Mouse (Mus musculus) layer of hippocampus, adult 9-11 months (tissue): Measurements from ENCODE around the gene Tceal3.
"Not testable (repeated sequence)": the region's sequence is repeated elsewhere in the genome, so short reads cannot be mapped to it uniquely, and the experiment has no call there.

ENCODE experiments used
- DNase-seq: peaks from one replicate; pipeline ENCODE4 v3.0.0; 2022

Gene Tceal3

GRCm38 (mm10) chrX:136590199-136590896 is at the start of gene Tceal3:
TSS of gene Tceal3 (plus strand) at chrX:136590842.
- peak; percentile 52 for DNase-seq

GRCm38 (mm10) chrX:136543956-136544355 is 46.7 kb upstream of the Tceal3 start, which contains the start of gene Kir3dl2:
TSS of gene Kir3dl2 (minus strand) at chrX:136544056.
- DNase-seq, result not testable (repeated sequence)

GRCm38 (mm10) chrX:136569094-136569493 is 21.5 kb upstream of the Tceal3 start:
- DNase-seq, result not testable (repeated sequence)

GRCm38 (mm10) chrX:136584617-136585016 is 6.0 kb upstream of the Tceal3 start:
- no peak for DNase-seq

GRCm38 (mm10) chrX:136590897-136591257 is 235 bp downstream of the Tceal3 start:
- no peak for DNase-seq

GRCm38 (mm10) chrX:136599416-136599815 is 8.8 kb downstream of the Tceal3 start:
- peak; percentile 3 for DNase-seq

GRCm38 (mm10) chrX:136606951-136607350 is 16.3 kb downstream of the Tceal3 start:
- DNase-seq, result no peak

GRCm38 (mm10) chrX:136607395-136607794 is 16.8 kb downstream of the Tceal3 start:
- DNase-seq, result no peak

- DNase-seq, result no peak
Measured at GRCm38 (mm10) chrX:136611346-136611745, 20.7 kb downstream of the Tceal3 start.

- DNase-seq, result not testable (repeated sequence)
Measured at GRCm38 (mm10) chrX:136615889-136616288, 25.2 kb downstream of the Tceal3 start.

GRCm38 (mm10) chrX:136624905-136625569 is 34.4 kb downstream of the Tceal3 start:
- peak; percentile 11 for DNase-seq

GRCm38 (mm10) chrX:136625959-136626358 is 35.3 kb downstream of the Tceal3 start:
- no peak for DNase-seq

GRCm38 (mm10) chrX:136635116-136635515 is 44.5 kb downstream of the Tceal3 start:
- peak; percentile 28 for DNase-seq

GRCm38 (mm10) chrX:136639754-136640153 is 49.1 kb downstream of the Tceal3 start:
- peak; percentile 15 for DNase-seq

GRCm38 (mm10) chrX:136645857-136646256 is 55.2 kb downstream of the Tceal3 start:
- not testable (repeated sequence) for DNase-seq

- peak; percentile 14 for DNase-seq
Measured at GRCm38 (mm10) chrX:136666281-136666706, 75.7 kb downstream of the Tceal3 start.

GRCm38 (mm10) chrX:136666762-136667464 is 76.3 kb downstream of the Tceal3 start:
- not testable (repeated sequence) for DNase-seq

GRCm38 (mm10) chrX:136668794-136669193 is 78.2 kb downstream of the Tceal3 start:
- no peak for DNase-seq

- DNase-seq, result no peak
Measured at GRCm38 (mm10) chrX:136680989-136681388, 90.3 kb downstream of the Tceal3 start.

- DNase-seq, result not testable (repeated sequence)
Measured at GRCm38 (mm10) chrX:136691606-136692293, 101.1 kb downstream of the Tceal3 start.

- no peak for DNase-seq
Measured at GRCm38 (mm10) chrX:136692294-136692675, 101.6 kb downstream of the Tceal3 start.

- DNase-seq, result no peak
Measured at GRCm38 (mm10) chrX:136693196-136693595, 102.6 kb downstream of the Tceal3 start.
